Mouse (Mus musculus) heart, postnatal 14 days (tissue): ENCODE measurements at regions not wholly inside any gene's neighbourhood (a gene's known extent, or its start where the extent isn't known, plus 50 kb on each side); places are given as distances from the start of the nearest gene placed in this dataset.
A peak's percentile ranks its signal among the peaks of the same experiment; 100 is the strongest.

Experiments
- DNase-seq, 2 experiments: peaks; one replicate each; pipeline ENCODE4 v3.0.0; 2021 to 2022
- intact Hi-C: fragments of 180-260 bp; cut with DNase I; formaldehyde crosslinking; loops from one replicate; pipeline ENCODE4 v1.15.1; 2025

DNA sequence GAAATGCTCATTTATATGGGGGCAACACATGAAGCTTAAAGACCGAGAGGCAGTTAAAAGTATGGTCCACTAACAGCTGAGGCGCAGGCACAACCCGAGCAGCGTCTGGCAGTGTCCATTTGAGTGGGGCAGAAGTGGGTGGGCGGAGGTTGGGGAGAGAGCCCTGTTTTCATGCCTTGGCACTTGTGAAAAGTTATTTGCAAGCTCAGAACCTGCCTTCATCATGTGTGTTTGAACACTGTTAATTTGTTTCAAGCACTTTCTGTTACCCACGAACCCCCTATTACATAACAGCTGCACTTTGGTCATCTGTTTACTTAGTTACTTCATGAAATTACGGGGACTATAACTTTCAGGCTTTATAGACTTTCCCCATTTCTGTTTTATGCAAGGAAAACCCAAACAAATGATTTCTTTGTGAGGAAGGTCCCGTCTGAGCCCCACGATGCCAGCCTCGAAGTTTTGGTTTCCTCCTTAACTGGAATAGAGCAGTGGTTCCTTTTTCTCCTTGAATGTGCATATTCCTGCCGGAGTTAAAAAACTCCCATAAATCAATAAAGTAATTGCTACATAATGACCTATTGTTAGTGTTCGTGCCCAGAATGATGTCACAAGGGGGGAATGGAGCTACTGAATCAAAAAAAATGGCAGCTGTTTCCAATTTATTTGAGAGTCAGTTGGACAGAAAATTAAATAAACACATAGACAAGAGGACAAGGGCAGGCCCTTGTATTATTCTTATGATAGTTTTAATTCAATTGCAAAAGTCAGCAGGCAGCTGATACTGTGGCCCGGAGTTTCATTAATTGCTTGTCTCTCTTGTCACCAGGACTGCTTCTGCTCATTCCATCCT is 363.6 kb downstream of the Etnk1 start:
- DNase-seq = peak; percentile 15 to 26
- intact Hi-C loops = no loop called here

DNA sequence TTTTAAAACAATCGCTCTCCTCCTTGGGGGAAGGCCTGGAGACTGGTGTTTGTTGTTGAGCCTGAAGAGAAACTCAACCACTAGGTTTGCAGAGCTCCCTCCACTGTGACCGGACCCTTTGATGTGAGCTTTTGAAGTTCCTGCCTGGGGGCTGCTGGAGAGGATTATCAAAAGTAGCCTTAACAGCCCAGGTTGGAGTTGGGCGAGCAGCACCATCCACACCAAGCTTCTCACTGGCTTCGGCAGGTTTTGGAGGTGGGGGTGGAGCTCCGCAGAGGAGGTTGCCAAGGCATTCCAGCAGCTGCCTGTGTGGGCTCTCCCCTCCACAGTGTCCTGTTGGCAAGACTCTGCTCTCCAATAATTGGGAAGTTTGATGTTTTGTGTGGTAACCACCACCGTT is 364.5 kb downstream of the Etnk1 start:
- no peak for DNase-seq
- intact Hi-C loops = no loop called here

DNA sequence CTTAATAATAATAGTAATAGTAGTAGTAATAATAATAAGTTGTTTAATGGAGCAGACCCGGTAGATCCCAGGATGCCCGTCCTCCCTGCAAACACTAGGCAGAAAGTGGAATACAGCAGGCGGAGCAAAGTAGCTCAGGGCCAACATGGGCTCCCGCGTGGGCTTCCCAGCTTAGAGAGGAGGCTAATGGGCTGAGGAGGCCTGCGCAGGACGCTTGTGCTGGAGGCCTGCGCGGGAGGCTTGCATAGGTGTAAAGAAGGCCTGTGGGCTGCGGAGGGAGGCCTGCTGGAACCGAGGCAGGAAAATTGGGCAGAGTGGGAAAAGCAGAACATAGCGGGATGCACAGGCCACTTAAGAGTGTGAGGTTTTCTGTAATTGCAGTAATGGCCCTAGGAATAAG is 365.4 kb downstream of the Etnk1 start:
- intact Hi-C loops = no loop called here
- DNase-seq = no peak

DNA sequence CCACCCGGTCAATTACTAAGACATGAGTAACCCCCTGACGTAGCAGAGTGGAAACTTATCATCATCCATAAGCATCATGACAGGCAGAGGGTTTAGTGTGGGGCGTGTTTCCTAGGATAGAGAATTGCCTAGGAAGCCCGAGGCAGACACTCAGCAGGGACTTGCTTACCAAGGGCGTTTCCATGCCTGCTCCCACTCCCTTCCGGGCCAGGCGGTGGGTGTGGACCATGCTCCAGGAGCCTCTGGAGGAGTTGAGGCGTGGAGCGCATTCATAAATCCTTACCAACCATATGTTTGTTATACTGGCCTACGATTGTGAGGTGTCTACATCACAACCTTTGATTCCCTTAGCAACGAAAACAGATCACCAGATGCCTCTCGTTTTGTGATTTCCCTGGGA is 368.2 kb downstream of the Etnk1 start:
- no peak for DNase-seq
- intact Hi-C loops = no loop called here

DNA sequence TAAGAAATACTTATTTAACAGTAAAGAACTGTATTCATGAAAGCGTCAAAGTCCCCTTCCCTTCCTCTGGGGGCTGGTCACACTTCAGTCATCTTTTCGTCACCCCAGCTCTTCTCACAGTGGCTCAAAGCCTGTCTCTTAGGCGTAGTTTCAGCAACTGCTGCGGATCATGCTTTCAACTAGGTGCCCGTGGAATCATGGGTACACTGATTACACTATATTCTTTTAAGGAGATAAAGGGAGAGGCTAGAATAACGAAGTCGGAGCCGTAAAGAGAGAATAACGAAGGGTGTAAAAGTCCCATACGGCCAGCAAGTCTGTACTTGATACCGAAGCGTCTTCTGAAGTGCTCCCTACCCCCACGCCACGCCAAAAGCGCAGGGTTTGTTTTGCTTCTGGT is 368.7 kb downstream of the Etnk1 start:
- no peak for DNase-seq
- intact Hi-C loops = no loop called here

DNA sequence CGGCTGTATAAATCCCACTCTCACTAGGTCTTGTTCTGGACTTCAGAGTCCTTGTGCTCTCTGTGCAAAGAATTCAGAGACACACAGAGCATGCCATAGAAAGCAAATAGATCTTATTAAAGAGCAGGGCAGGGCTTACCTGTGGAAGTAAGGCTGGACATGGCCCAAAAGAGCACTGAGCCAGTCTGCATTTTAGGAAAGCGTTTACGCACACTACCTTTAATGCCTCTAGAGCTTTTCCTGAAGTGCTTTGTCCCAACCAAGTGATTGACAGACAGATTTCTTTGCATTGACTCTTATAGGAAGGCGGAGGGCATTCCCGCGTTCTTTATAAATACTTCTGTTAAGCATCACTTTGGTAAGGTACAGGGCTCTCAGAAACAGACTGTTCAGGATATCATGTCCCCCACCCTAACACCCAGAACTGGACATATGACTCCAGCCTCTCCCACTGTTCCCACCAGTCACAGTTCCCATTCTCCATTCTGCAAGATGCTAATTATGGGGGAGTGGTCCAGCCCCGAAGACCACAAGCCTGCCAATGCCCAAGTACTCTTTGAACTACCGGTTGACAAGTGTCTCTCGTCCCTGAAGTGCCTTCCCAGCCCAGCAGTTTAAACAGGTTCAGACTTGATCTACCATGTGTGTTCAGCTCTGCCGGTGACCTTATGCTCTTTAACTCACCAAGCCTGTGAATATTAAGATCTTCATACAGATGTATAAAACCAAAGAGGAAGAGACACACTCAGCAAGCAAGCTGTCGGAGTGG is 369.7 kb downstream of the Etnk1 start:
- no peak for DNase-seq
- intact Hi-C loops = no loop called here

DNA sequence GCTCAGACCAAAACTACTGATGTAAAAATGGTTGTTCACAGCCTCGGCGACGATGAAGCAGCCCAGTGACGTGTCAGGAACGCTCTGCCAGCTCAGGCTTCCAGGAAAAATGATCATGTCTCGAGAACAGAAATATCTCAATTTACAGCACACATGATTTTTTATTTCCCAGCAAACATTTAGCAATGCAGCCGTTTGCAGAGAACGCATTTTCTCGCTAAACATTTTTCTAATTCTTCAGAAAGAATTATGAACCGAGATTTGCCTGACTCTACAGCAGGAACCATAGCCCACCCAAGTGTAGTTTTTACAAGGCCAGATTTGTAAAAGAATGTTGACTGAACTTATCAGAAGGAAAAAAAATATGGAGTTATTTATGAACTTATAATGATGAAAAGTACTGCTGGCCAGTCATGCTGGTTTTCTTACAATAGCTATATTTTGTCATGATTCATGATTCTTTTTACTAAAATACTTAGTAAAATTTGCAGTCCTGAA is 380.4 kb downstream of the Etnk1 start:
- no peak for DNase-seq
- intact Hi-C loops = no loop called here

DNA sequence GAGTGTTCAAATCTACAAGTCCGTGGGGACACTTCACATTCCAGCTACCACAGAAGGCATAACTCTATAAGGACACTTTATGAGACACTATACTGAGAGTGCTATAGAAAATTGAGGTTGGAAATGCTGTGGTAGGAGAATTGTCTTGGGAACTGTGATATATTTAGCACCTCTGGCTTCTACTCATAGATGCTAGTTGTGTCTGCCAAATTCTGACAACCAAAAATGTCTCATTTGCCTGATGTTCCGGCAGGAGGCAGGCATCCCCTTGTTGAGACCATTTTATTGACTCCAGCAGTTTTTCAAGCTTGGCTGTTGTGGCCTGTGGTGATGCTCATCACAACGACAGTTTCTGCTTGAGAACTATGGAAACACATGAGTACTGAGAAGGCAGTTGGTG is 387.9 kb downstream of the Etnk1 start:
- no peak for DNase-seq
- intact Hi-C loops = no loop called here

DNA sequence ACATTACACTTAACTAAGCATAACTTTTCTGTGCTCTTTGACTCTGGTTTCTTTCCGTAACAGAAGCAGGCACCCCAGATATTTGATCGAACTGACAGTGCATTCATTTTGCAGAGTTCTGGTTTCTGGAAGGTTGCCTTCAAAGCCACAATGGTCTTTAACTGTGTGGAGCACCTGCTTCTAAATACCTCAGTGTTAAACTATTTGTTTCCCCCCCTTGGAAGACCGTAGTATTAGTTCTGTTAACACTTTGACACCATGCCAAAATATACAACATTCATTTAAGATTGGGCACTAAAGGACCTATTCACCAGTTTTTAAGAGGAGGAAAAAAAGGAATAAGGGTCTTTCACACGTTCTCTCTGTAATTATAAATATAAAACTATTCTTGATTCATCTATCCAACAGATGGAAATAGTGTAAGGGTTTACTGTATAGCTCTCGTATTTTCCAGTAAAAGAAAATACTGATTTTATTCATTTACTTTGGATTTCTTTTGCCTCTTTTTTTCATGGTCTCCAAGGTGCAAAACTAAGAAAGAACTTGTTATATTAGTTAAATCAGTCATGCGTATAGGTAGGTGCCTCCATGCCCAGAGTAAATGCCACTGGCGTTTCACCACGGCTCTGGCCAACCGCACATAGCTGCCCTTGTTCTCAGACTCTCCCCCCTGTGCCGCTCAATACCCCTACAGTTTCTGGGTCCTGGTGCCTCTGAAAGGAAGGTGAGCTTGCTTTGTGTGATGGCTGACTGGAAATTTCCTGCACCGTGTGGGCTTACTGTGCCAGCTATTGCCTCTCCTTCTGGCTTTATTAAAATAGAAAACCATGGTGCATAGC is 391.2 kb downstream of the Etnk1 start:
- no peak for DNase-seq
- intact Hi-C loops = no loop called here

DNA sequence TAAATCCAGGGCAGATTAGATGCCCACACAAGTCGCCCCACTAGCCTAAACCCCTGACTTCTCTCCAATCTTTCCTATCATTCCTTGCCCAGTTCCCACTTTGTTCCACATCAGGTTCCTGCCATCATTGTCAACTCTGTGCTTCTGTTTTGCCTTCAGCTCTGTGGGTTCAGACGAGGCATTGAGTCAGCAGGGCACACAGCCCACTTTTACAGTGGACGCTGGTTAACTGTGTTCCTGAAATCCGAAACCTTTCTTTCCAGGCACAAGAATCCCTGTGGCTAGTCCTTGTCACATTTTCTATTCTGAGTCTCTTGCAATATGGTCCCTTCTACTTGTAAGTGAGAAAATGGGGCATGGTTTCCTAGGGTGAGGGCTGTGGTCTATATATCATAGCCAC is 392.3 kb downstream of the Etnk1 start:
- DNase-seq = no peak
- intact Hi-C loops = no loop called here

DNA sequence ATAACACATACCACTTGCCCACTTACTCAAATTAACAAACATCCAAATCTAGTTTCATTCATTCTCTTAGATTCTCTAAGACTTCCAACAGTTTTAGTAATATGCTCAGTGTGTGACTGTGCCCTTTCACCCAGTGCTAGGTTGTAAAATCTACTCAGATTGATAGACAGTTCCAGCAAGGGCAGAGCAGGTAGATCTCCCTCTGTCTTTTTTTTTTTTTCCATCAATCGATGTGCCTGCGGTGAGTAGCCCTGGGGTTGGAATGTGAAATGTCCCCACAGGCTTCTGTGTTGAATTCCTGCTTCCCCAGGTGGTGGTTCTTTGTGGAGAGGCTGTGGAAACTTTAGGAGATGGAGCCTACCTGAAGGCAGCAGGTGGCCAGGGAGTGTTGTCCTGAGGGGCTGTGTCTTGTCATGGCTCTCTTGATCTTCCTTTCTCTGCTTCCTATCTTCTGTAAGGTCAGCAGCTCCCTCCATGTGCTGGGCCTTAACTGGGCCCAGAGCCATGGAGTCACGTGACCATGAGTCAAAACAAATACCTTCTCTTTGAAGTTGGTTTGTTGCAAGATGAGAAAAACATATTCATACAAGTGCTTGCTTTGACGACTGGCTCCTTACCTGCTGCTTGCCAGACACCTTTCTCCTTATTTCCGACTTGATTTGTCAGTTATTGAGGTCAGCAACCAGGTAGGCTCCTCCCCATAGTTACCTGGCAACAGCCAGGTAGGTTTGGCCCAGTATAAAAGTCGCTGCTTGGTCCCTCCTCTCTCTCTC is 394.5 kb downstream of the Etnk1 start:
- intact Hi-C loops = no loop called here
- no peak for DNase-seq

DNA sequence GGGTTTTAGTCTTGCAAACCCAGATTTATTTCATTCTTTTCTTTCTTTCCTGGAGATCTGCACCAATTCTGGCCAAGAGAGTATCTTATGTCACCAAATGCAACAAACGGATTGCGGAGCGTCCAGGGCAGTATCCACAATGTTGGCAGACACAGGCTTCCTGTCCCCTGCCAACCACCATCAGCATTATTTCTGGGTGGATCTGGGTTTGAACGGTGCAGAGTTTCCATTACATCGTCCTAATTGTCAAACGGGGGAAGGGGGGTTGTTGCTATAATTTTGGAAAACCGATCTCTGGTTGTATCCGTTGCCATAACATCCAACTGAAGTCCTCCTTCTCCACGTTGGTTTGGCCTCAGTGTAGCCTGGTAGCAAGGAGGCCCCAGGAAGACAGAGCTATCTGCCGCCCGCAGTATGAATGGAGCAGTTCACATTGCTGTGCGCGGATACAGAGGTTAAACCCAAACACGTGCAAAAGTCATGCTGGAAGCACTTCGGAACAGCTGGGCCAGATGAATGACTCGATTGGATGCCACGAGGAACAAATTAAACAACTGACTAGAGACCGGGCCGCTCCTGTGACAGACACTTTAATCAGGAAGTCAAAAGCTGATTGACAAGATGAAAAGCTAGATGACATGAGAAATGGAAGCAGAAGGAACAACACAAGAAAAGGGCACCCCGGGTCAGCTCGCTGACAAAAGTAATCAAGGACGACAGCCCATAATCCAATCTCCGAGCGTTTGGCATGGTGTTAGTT is 404.5 kb downstream of the Etnk1 start:
- intact Hi-C loops = no loop called here
- DNase-seq = no peak

DNA sequence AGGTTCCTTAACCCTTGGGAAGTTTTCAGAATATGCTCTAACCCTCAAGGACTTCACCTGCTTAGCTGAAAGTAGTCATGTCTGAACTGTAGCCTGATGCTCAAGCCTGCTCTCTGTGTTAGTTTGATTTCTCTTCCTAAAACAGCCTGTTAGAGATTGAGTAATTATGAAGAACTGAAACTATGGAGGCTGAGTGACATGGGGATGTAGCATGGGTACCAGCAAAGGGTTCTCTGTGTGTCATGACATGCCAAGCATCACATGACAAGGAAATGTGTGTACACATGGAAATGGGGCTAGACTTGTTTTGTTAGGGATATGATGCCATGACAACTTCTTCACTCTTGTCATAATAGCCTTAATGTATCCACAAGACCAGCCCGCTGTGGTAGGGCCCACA is 412.2 kb downstream of the Etnk1 start:
- intact Hi-C loops = no loop called here
- no peak for DNase-seq

DNA sequence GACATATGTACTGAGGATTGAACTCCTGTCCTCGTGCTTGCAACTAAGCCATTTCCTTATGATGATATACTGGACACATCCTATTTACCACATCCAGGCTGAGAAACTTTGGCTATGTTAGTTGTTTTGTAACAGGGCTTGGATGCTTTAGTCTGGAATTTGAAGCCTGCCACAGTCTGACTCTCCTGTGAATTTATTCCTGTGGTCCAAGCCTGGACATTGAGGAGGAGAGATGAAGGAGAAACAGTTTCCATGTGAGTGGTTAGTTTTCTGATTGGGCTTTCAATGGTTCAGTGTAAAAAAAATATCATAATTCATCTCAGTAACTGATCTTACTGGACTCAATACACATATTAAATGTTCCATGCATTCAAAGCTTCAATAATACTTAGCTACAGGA is 422.6 kb downstream of the Etnk1 start:
- intact Hi-C loops = no loop called here
- DNase-seq = no peak

DNA sequence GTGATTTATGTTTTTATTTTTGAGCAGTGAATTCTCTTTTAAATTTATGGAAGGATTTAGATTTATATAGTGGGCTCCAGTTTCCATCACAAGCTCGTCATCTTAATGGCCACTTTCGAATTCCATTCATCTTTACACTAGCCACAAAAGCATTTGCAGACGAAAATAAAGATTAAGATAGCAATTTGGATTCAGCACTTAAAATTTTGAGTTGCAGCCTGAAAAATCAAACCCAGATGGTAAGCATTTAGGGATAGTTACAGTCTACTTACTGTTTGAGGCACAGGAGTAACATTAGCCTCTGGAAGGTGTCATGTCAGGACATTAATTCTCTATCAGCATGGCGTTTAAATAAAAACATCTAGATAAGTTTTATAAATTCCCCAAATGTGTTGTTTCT is 423.2 kb downstream of the Etnk1 start:
- DNase-seq = no peak
- intact Hi-C loops = no loop called here

DNA sequence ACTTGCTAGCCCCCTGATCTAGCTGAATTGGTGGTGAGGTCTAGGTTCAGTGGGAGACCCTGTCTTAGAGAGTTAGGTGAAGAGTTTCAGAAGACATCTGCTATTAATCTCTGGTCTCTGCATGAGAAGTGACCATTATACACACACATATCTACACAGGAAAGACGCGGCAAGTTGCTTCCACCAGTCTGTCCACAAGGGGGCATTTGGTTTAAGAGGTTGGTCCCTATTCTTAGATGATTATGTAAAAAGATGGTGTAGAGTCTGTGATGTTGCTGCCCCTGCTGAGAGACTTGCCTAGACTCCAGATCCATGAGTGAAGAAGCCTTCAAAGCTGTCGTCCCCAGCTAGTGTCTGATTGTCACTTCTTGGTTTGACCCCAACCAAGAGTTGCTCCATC is 425.5 kb downstream of the Etnk1 start:
- DNase-seq = no peak
- intact Hi-C loops = no loop called here

DNA sequence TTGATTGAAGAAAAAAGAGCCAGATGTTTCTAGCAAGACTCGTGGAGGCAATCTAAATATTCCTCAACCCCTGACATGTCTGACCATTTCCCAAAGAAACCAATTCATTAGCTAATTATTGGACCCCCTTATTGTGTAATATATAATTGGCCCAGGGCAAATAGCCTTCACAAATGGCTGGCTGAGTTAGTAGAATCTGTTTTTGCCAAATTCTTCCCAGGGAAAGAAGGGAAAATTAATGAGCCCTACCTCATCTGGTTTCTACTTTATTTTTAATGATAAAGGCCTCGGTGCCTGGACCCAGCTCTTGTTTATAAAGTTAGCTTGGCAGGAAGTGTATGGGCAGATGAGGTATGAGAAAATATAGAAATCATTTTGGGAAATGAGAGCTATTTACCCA is 428.5 kb downstream of the Etnk1 start:
- no peak for DNase-seq
- intact Hi-C loops = no loop called here

DNA sequence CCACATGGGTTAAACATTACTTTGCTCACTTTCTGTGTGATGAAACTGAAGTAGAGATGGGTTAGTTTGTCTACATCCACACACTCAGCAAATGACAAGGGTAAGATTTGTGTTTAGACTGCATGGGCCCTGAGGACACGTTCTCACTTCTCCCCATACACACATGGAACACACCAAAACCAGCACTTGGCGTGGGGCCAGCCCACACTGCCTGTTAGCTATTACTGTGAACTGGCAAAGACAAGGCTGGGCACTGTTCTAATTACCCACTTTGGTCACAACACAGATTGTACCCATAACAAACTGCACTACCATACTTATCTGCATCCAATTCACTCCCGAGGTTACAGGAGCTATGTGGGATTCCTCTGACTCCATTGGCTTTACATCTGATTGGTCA is 430.4 kb downstream of the Etnk1 start:
- DNase-seq = no peak
- intact Hi-C loops = no loop called here

DNA sequence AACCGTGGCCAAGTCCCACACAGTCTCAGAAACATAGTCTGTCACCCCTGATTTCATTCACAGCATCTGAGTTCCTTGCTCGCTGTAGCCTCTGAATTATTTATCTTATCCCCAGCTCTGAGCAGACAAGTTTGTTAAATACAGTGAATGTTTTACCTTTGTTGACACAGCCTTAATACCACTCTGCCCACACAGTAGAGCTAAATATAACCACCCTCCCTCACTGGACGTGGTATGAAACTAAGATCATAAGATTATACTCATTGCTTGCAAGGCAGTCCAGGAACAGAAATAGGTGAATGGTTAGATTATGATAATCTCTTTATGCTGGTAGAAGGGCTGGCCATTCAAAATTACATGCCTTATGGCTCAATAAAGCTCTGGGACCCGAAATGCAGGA is 431.9 kb downstream of the Etnk1 start:
- intact Hi-C loops = no loop called here
- DNase-seq = no peak

DNA sequence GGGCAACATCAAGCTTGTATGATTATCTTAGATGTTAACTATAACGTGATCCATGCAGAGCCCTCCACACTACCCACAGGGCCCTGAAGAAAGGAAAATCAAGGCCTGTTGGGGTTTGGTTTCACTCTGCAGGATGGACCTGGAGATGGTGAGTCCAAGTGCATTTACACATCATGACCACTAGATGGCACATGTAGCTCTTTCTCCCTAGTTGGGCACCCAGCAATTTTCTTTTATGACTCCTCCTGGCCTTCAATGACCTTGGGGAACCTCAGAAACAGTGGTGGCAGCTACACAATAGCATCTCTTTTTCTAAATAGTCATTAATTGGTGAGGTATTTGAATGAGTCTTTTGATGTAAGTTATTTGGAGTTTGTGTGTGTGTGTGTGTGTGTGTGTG is 442.1 kb downstream of the Etnk1 start:
- intact Hi-C loops = loop anchor here (10.0 kb wide), 1 partner anchor 1356 kb away; no protein-coding TSS in a partner anchor
- DNase-seq = peak; percentile 9 to 15
